Mouse (Mus musculus) liver, adult (tissue): ENCODE results near the gene Stat1.

Experiments
- GATA4 ChIP-seq: IDR thresholded peaks from 2 replicates; pipeline ENCODE4 v1.6.1; 2014; ENCODE audit warnings: mild to moderate bottlenecking, low read length; ENCODE audit not compliant: insufficient replicate concordance

Gene Stat1

DNA sequence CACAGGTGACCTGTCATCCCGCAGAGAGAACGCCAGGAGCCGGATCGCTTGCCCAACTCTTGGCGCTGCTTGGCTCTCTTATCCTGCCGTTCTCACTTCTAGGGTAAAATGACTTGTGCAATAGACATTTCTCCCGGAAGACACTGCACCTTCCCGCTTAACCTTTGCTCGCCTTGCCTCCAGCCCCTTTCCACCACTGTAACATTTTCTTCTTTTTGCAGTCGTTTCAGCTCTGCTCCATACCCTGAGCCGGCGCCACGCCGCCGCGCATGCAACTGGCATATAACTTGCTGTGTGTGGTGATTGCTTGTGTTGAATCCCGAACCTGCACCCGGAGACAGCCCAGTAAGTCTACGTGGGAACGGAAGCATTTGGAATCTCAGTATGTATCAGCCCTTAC, 451 bp downstream of the Stat1 start:
- no peak for TF ChIP-seq GATA4

DNA sequence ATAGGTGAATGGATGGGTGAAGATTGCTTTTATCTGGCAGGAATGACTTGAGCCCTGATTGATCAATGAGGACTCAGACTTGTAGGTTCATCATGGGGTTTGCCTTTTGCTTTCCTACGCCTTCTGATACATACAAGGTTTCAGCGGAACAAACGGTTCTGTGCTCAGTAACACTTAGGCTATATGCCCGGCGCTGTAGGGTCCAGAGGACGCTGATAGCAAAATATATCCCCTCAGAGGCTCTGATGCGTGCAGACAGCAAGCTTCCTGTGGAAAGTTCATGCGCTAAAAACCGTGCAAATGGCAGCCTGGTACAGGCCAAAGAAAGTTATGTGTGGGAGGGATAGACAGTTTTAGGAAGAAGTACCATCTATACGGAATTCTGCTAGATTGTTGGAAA, 951 bp downstream of the Stat1 start:
- no peak for TF ChIP-seq GATA4

DNA sequence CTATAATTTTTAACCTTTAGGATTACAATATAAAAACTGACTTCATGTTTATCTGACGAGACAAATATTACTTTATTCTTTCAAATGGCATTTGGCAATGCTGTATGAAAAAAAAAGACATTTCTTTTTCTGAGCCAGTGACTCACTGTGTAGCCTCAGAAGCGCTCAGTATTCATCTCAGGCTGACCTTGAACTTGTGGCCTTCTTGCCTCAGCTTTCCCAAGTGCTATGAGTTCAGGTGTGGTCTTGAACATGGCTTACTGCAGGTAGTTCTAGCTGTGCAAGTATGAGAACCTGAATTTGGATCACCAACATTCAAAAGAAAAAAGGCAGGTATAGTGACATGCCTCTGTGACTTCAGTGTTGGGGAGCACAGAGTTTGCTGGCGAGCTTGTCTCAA, 1.8 kb downstream of the Stat1 start:
- TF ChIP-seq GATA4: no peak

DNA sequence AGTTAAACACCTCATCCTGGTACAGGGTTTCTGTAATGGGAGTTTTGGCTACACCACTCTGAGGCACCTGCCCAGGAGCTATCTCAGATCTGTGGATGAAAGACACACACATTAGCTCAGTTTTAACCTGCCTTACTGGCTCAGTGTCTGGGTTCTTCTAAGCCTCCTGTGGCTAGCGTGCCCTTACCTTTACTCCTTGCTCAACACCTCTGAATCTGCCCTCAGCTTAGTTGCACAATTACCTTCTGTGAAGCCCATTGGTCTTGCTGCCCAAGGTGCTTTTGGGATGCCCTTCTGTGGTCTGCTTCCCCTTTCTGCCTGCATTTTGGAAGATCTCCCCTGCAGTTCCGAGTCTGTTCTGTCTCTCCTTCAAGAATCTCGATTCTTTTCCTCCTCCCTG, 5.6 kb downstream of the Stat1 start:
- no peak for TF ChIP-seq GATA4

DNA sequence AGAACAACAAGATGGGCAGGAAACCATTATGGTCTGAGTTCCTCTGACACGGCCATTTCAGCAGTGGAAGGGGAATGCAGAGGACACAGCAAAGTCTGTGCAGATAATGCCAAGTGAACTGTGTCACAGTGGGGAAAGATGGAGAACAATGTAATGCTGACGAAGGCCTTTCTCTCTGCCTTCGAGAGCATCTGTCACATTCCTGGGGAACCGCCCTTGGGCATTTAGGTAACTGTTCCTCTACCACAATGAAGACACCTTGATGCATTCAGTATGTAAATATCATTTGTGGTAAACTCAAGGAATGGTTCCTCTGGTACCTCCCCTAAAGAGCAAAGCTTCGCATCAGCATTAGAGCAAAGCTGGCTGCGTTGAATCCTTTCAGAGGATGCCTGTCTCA, 8.1 kb downstream of the Stat1 start:
- TF ChIP-seq GATA4: no peak

DNA sequence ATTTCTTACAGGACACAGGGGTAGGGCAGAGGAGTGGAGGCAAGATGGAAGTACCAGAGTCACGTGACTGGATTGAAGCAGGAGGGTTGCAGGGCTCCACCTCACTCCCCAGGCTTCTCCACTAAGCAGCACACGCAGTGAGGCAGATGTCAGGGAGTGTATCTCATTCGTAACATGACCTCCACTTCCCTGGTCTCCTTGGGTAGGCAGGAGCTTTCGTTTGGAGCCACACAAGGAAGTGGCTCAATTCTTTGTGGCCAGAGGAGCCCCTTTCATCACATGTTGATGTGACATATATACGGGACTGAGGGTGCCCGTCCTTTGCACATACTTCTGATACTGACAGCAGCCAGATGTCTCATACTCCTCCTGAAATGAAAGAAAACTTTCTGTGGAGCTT, 10.6 kb downstream of the Stat1 start:
- TF ChIP-seq GATA4: no peak

DNA sequence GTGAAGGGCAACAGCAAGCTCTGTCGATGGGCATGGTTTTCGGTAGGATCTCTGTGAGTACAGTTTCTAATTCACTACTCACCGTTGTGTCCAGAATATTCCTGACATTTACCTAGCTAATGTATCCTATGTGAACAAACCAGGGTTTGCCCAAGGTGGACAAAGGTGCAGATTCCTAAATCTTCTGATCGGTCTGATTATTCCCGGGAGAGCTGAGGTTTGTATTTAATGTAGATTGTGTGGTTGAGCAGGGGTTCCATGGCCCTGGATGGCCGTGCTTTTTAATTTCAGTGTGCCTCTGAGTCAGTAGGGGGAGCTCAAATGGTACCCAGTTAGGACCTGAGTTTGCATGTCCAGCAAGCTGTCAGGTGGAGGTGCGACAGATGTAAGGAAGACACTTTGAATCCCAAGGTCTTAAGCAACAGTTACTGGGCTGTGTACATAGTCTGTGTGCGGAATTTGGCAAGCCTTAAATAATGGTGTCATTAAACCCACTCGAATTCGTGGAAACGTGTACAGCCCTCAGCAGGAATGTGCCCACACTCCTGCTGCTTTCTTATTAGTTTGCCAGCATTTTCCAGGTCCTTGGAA, 12.6 kb downstream of the Stat1 start:
- no peak for TF ChIP-seq GATA4

DNA sequence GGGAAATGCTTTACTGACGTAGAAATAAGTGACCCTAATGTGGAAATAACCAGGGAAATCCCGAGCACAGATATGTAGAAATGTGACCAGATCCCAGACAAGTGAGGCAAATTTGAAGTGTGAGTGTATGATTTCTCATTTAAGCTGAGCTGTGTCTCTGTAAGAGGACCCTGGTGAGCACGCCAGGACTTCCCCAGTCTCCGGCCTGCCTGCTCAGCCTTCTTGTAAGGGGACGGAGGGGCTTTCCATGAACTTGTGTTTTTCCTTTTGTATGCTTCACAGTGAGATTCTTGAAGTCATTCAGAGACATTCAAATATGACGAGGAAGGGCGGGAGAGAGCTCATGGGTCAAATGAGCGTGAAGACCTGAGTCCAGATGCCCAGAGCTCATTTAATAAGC, 14.0 kb downstream of the Stat1 start:
- no peak for TF ChIP-seq GATA4

DNA sequence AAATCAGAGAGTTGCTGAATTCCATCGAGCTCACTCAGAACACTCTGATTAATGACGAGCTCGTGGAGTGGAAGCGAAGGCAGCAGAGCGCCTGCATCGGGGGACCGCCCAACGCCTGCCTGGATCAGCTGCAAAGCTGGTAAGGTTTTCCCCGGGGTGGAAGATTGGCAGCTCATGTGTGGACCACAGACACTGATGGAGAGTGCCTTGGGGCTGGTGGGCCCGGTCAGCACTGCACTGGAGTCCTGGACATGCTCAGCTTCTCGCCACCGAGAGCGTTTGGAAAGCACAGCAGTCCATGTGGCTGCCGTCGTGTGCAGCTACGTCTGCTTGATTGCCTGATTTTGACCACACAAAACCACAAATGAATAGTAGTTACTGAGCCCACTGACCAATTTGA, 18.1 kb downstream of the Stat1 start:
- TF ChIP-seq GATA4: no peak

DNA sequence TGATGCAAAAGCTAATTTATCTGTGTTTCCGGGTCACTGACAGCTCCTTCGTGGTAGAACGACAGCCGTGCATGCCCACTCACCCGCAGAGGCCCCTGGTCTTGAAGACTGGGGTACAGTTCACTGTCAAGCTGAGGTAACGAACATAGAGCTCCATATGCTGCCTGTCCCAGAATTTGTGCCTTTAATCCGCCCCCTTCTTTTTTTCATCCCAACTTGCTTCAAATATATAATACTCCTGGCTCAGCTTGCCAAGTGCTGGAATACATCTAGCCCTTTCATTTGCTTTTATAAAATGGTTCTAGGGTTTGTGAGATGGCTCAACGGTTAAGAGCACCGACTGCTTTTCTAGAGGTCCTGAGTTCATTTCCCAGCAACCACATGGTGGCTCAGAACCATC, 21.3 kb downstream of the Stat1 start:
- no peak for TF ChIP-seq GATA4

DNA sequence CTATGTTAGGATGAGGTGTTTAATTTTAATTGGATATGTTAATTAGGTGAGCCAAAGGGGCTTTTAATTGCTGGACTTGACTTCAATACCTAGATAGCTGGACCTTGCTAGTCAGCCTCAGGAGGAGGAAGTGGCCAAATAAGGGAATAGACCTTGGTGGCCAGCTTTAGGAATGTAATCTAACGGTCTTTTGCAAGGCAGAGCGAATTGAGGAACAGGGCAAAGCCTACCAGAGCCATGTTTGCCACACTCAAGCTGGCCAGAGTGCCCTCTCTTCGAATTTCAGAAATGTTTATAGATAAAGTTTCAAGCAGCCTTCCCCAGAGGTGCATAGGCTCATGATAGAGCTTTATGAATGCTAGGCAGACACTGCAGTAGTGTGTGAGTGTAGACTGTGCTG, 22.2 kb downstream of the Stat1 start:
- TF ChIP-seq GATA4: no peak

DNA sequence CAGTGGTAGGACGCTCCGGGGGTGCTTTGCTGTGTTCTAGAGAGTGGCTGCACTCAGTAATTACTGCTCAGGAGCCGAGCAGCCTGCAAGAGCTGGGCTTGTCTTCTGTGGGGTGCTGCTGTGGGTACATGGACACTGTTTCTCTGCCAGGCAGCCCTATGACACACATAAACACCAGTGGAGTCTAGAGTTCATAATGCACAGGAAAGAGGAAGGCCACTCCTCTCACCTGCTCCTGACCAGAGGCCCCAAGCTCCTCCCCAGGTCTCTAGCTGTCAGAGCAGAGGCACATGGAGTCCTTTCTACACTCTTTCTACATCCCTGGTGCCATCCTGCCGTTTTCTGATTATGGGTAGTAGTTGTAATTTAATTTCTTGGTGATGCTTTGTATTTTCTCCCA, 22.9 kb downstream of the Stat1 start:
- TF ChIP-seq GATA4: no peak

DNA sequence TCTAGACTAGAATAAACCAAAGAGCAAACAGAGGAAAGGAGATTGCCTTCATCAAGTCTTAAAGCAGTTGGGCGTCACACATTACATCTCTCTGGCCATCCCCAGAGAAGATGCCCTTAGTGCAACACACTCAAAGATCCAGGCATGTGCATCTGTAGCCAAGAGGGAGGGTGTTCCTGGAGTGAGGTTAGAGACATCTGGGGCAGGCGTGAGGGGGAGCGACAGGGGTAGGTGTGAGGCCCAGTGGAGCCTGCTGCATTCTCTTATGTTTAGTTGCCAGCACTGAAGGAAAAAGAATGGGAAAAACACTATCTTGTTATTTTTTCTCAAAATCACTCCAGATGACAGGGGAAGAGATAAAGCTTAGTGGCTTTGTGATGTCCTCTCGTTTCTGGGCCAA, 24.0 kb downstream of the Stat1 start:
- no peak for TF ChIP-seq GATA4

DNA sequence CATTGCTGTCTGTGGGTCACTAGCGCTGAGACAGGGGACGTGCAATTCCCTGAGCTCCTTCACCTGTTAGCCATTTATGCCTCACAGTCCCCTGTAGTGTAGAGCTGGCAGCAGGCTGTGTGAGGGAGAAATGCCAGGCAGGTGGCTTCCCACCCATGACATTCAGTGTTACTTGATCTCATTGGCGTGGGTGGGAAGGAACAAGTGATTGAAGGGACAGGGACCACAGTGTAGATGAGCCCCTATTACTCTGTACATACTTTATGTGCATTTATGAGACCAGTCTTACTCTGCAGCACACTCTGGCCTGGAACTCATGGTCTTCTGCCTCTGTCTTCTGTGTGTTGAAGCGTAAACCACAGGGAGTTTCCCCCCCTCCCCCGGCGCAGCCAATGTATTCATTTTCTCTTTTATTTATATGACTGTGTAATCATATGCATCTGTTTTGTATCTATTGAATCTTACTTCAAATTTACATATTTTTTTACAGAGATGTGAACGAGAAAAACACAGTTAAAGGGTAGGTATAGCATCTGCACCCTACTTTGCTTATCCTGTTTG, 24.4 kb downstream of the Stat1 start:
- no peak for TF ChIP-seq GATA4

DNA sequence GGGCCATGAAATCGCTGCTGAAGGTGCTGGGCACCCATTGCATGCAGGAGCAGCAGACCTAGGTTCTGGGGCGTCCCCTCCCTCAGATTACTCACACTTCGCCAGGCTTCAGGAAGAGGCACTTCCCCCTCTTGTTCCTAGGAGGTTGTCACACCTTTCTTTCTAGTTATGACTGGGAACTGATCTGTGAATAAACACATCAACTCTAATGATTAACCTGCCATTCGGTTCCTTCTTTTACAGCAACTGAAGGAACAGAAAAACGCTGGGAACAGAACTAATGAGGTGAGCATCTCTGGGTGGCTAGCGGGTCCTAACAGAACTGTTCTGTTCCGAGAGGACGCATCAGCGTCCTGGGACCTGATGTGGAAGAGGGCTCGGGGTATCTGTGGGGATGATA, 25.7 kb downstream of the Stat1 start:
- no peak for TF ChIP-seq GATA4

DNA sequence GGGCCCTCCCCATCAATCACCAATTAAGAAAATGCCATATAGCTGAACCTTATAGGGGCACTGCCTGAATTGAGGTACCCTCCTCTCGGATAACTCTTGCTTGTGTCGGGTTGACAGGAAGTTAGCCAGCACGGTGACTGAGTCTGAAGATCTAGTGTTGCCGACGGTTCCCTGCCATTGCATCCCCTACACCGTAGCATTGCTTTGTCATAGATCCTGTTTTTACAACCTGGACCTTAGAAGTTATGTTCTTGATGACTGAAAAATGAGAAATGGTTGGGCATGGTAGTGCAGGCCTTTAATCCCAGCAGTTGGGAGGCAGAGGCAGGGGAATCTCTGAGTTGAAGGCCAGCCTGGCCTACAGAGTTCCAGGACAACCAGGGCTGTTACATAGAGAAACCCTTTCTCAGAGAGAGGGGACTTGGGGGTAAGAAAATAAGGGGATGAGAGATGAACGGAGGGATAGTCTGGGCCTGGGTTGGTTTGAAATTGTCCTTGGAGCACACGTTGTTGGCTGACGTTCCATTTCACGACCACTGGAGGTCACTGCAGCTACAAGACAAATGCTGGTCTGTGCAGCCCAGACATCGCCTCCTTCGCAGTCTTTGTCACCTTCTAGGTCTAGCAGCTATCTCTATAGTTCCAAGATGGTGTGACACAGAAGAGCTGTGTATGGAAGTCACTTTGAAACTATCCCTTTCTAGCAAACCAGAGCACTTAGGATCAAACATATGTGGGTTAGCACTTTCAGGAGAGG, 27.2 kb downstream of the Stat1 start:
- TF ChIP-seq GATA4: no peak

DNA sequence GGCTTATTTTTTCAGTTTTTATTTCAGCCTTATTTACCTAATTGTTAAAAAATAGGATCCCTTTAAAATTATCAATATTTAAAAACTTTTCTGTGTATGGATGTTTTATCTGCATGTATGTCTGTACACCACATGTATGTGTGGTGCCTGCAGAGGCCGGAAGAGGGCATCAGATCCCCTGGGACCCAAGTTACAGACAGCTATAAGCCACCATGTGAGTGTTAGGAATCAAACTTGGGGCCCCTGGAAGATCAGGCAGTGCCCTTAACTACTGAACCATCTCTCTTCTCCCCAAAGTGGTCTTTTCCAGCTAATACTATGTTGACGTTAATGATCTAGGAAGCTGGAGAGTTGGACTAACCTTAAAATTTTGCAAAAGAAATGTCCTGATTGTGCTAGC, 28.2 kb downstream of the Stat1 start:
- TF ChIP-seq GATA4: no peak

DNA sequence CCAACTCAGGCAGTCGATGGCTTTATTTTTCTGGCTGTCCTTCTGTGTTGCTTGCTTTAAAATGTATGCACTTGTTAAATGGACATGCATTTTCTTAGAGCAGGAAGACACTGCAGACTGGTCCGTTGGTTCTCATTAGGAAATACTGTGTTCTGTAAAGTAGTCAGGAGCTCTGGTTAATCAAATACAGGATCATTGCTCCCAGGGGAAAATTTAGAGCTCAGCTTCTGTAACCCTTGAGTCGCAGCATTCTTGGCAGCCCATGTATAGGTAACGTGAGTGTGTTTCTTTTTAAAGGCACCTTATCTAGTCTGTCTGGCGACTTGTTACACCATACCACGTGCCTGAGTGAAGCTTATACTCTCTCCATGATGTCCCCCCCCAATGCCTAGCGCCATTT, 28.9 kb downstream of the Stat1 start:
- no peak for TF ChIP-seq GATA4

DNA sequence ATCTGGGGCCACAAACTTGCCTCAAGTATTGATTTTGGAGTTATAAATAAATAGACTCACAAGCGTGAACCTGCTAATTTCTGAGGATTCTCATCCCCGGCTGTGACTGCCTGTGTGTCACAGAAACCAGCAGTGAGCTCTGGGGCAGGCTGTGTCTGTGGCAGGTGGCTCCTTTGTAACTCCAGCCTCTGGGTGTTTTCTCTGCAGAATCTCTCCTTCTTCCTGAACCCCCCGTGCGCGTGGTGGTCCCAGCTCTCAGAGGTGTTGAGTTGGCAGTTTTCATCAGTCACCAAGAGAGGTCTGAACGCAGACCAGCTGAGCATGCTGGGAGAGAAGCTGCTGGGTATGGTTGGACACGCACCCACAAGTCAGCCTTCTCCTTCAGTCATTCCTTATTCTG, 29.5 kb downstream of the Stat1 start:
- no peak for TF ChIP-seq GATA4
